Mouse (Mus musculus): ENCODE measurements around the gene Gck. TPM values are rescaled to one million over a fixed set of nuclear protein-coding genes. Genes with fewer than 3 reads are reported as not detected.
A peak's percentile ranks its signal among the peaks of the same experiment; 100 is the strongest.

Gck gene
- polyA plus RNA-seq (2014; fragmentation: Nextera tagmentation; extraction: Ambion mirVana) = 1.2 and 2.3 TPM in 2 replicates

DNA sequence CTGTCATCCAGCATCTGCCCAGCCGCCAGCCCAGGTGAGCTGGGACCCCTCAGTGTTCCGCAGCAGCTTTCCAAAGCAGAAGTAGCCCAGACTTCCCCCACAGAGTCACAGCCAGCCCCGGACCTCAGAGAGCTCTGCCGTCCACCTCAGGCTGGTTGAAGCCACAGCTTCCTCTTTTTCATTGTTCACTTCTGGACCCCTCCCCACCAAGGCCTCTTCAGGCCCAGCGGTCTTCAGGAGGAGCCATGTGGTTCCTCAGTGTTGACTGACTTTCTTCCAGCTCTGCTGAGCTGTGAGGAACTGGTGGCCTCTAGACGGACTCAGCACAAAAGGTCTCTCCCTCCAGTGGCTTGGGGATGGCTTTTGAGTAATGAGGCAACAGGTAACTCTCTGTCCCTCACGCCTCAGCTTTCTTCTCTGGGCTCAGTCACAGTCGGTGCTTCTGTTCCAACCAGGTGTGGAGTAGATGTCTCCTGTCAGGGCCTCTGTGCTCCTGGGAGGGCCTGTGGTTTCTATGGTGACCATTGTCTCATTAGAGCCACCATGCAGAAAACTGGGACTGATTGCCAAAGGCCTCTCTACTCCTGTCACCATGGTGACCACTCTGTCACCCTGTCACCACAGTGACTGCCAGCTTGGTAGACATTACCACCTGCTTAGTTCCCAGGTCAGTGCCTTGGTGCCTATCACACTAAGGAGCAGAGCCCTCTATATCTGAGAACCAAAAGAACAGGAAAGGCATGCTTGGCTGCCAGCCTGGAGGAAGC, at the start of gene Gck:
Gene Gck, minus strand, starts transcription at position 496 of the 767 bp plus-strand sequence.
- 65% methylated on average over 8 of the region's 8 CpGs for WGBS
- DNase-seq (ENCODE audit: low spot score) (peak; percentile 44), ATAC-seq (replicated peaks; ENCODE audit: low FRiP score, low TSS enrichment, low read depth) (no peak)
- no peak within 1 kb of the TSS for H3K27ac ChIP-seq (ENCODE audit: low read depth)
- H3K4me1 ChIP-seq (replicated peaks; ENCODE audit: control insufficient read depth, insufficient read depth, low read length) = peaks cover 7% of the 10 kb centered on the region
- H3K4me2 ChIP-seq (ENCODE audit: low read length) = no peak within 1 kb of the TSS
- H3K9ac ChIP-seq (ENCODE audit: low read length) = no peak within 1 kb of the TSS
- no peak within 1 kb of the TSS for H3K4me3 ChIP-seq (ENCODE audit: low read depth, low read length)
- H3K9me3 ChIP-seq (ENCODE audit: control insufficient read depth, low read length) = no peaks in the 10 kb centered on the region
- no peaks in the 10 kb centered on the region for H3K36me3 ChIP-seq (ENCODE audit: control insufficient read depth, insufficient read depth, low read length)
- H3K27me3 ChIP-seq (replicated peaks; ENCODE audit: control insufficient read depth, insufficient read depth, low read length) = no peaks in the 10 kb centered on the region

DNA sequence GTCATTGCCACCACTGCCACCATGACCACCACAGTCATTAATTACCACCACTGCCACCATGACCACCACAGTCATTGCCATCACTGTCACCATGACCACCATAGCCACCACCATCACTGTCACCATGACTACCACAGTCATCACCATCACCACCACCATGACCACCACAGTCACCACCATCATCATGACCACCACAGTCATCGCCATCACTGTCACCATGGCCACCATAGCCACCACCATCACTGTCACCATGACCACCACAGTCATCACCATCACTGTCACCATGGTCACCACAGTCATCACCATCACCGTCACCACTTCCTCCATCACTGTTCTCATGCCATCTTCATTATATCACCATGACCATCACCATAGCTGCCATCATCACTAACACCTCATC, 48.6 kb upstream of the Gck start:
- 91% methylated on average over 2 of the region's 2 CpGs for WGBS
- ATAC-seq (replicated peaks; ENCODE audit: low FRiP score, low TSS enrichment, low read depth) = no peak

DNA sequence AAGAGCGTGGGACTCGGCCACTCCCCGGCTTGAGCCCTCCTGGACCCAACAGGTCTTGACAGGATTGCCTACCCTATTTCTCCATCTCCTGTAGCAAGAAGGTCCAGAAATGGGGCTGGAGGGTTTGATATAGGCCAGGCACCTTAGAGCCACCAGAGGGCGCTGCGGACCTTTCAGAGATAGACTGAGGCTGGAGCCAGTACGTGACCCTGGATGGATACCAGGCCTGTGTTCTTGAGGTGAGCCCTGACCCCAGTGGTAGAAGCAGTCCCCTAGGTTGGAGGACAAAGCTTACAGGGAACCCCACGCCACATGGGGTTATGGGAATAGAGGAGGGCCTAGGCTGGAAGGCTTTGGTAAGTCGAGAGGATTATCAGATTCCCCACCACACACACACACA, 46.1 kb upstream of the Gck start:
- Histone ChIP-seq H3K27ac (ENCODE audit: low read depth) (no peak overlapping the region), H3K36me3 (ENCODE audit: control insufficient read depth, insufficient read depth, low read length) (no peaks in the 10 kb centered on the region), H3K9ac (ENCODE audit: low read length) (no peak overlapping the region), H3K9me3 (ENCODE audit: control insufficient read depth, low read length) (no peaks in the 10 kb centered on the region), H3K4me1 (replicated peaks; ENCODE audit: control insufficient read depth, insufficient read depth, low read length) (peaks cover 15% of the 10 kb centered on the region), H3K4me3 (ENCODE audit: low read depth, low read length) (no peak overlapping the region), H3K27me3 (replicated peaks; ENCODE audit: control insufficient read depth, insufficient read depth, low read length) (no peaks in the 10 kb centered on the region), H3K4me2 (ENCODE audit: low read length) (no peak overlapping the region)
- DNase-seq (ENCODE audit: low spot score) = peak; percentile 91
- 17% methylated on average over 8 of the region's 8 CpGs for WGBS
- ATAC-seq (replicated peaks; ENCODE audit: low FRiP score, low TSS enrichment, low read depth) = peak; percentile 26; the same call in 1 of the 2 replicates

More for the DNA sequence above, 48.6 kb upstream of the Gck start:
- Histone ChIP-seq H3K9me3 (ENCODE audit: control insufficient read depth, low read length) (no peaks in the 10 kb centered on the region), H3K36me3 (ENCODE audit: control insufficient read depth, insufficient read depth, low read length) (no peaks in the 10 kb centered on the region), H3K4me2 (ENCODE audit: low read length) (no peak overlapping the region), H3K27ac (ENCODE audit: low read depth) (no peak overlapping the region), H3K4me1 (replicated peaks; ENCODE audit: control insufficient read depth, insufficient read depth, low read length) (peaks cover 28% of the 10 kb centered on the region), H3K9ac (ENCODE audit: low read length) (no peak overlapping the region), H3K27me3 (replicated peaks; ENCODE audit: control insufficient read depth, insufficient read depth, low read length) (no peaks in the 10 kb centered on the region), H3K4me3 (ENCODE audit: low read depth, low read length) (no peak overlapping the region)
- no peak for DNase-seq (ENCODE audit: low spot score)

DNA sequence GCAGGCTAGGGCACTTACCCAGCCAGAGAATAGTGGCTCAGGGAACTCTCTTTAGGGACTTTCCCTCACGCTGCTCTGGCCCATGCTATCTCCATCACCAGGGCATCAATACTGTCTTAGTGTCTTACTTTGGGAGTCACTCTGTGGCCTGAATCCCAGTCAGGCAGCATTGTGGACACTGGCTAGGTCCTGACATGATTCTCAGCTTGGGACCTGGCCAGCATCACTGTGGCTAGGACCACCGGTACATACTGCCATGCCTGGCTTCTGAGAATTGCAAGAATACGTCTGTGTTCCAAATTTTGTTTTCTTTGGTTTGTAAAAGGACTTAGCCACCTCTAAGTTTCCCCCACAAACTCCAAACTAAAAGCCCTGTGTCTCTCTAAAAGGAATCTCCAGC, 45.0 kb upstream of the Gck start:
- Histone ChIP-seq H3K36me3 (ENCODE audit: control insufficient read depth, insufficient read depth, low read length) (no peaks in the 10 kb centered on the region), H3K4me2 (ENCODE audit: low read length) (no peak overlapping the region), H3K4me3 (ENCODE audit: low read depth, low read length) (no peak overlapping the region), H3K9me3 (ENCODE audit: control insufficient read depth, low read length) (no peaks in the 10 kb centered on the region), H3K27me3 (replicated peaks; ENCODE audit: control insufficient read depth, insufficient read depth, low read length) (no peaks in the 10 kb centered on the region), H3K27ac (ENCODE audit: low read depth) (no peak overlapping the region), H3K4me1 (replicated peaks; ENCODE audit: control insufficient read depth, insufficient read depth, low read length) (peaks cover 4% of the 10 kb centered on the region), H3K9ac (ENCODE audit: low read length) (no peak overlapping the region)
- DNase-seq (ENCODE audit: low spot score) (no peak), ATAC-seq (replicated peaks; ENCODE audit: low FRiP score, low TSS enrichment, low read depth) (no peak)
- 74% methylated on average over 3 of the region's 3 CpGs for WGBS

DNA sequence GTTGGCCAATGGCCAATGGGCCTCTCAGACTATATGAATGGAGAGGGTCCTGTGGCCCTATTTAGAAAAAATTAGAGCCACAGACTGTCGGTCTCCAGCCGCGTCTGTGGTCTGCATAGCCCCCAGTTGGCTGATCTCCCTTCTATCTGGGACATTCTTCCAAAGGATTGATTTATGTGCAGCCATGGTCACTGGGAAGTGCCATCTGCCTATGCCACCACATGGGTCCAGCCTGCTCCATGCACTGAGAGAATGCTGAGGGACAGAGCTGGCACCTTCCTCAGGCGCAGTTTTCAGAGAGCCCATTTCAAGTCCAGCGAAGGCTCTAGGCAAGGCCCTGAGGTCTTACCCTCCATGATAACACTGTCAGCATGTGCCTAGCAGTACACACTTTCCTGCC, 44.3 kb upstream of the Gck start:
- no peak overlapping the region for H3K4me3 ChIP-seq (ENCODE audit: low read depth, low read length)
- H3K9me3 ChIP-seq (ENCODE audit: control insufficient read depth, low read length) = no peaks in the 10 kb centered on the region
- H3K36me3 ChIP-seq (ENCODE audit: control insufficient read depth, insufficient read depth, low read length) = no peaks in the 10 kb centered on the region
- no peak overlapping the region for H3K9ac ChIP-seq (ENCODE audit: low read length)
- no peak for ATAC-seq (replicated peaks; ENCODE audit: low FRiP score, low TSS enrichment, low read depth)
- H3K27me3 ChIP-seq (replicated peaks; ENCODE audit: control insufficient read depth, insufficient read depth, low read length) = no peaks in the 10 kb centered on the region
- DNase-seq (ENCODE audit: low spot score) = no peak
- WGBS = 89% methylated on average over 5 of the region's 5 CpGs
- H3K27ac ChIP-seq (ENCODE audit: low read depth) = no peak overlapping the region
- no peaks in the 10 kb centered on the region for H3K4me1 ChIP-seq (replicated peaks; ENCODE audit: control insufficient read depth, insufficient read depth, low read length)
- no peak overlapping the region for H3K4me2 ChIP-seq (ENCODE audit: low read length)

DNA sequence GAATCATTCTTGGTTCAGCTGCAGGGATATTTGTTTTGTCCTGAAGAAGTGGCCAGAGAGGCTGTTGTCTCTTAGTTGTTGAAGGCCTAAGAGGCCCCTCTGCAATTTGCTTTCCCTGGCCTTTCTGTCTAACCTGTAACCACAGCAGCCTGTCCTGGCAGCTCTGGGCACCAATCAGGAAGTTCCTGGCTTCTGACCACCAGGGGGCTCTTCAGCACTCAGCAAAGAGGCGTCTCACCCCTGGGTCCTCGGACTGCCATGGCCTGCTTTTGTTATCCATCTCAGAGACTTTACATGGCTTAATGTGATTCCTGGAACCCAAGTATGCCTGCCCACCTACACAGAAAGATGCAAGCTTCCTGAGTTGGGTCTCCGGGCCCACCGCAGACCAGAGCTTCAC, 41.0 kb upstream of the Gck start:
- no peak overlapping the region for H3K4me3 ChIP-seq (ENCODE audit: low read depth, low read length)
- no peak overlapping the region for H3K4me2 ChIP-seq (ENCODE audit: low read length)
- H3K27me3 ChIP-seq (replicated peaks; ENCODE audit: control insufficient read depth, insufficient read depth, low read length) = no peaks in the 10 kb centered on the region
- H3K4me1 ChIP-seq (replicated peaks; ENCODE audit: control insufficient read depth, insufficient read depth, low read length) = no peaks in the 10 kb centered on the region
- no peak overlapping the region for H3K27ac ChIP-seq (ENCODE audit: low read depth)
- ATAC-seq (replicated peaks; ENCODE audit: low FRiP score, low TSS enrichment, low read depth) (no peak), DNase-seq (ENCODE audit: low spot score) (peak; percentile 77)
- WGBS = 33% methylated on average over 4 of the region's 4 CpGs
- no peaks in the 10 kb centered on the region for H3K9me3 ChIP-seq (ENCODE audit: control insufficient read depth, low read length)
- no peaks in the 10 kb centered on the region for H3K36me3 ChIP-seq (ENCODE audit: control insufficient read depth, insufficient read depth, low read length)
- H3K9ac ChIP-seq (ENCODE audit: low read length) = no peak overlapping the region

DNA sequence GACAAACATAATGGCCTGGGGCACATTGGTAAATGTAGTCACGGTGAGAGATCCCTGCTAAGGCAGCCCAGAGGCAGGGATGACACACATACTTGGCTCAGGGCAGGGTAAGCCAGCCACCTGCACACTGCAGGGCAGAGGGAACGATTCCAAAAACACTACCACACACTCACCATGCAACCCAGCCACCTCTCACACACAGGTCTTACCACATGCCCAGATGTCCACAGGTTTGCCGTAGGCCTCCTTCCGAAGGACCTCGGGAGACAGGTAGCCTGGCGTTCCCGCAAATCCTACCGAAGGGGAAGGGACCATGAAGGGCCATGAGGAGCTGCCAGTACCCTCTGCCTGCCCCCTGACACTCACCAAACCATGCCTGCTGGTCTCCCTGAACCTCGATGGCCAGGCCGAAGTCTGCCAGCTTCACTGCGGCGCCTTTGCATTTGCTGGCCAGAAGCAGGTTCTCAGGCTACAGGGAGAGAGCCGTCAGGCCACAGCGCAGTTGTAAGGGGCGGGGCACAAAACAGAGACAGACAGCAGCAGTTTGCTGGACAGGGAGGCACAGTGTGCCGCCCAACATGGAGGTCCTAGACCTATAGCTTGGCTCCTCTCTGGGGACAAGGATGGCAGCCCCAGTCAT, 40.2 kb upstream of the Gck start:
- no peak overlapping the region for H3K27ac ChIP-seq (ENCODE audit: low read depth)
- no peaks in the 10 kb centered on the region for H3K36me3 ChIP-seq (ENCODE audit: control insufficient read depth, insufficient read depth, low read length)
- ATAC-seq (replicated peaks; ENCODE audit: low FRiP score, low TSS enrichment, low read depth) = no peak
- no peaks in the 10 kb centered on the region for H3K4me1 ChIP-seq (replicated peaks; ENCODE audit: control insufficient read depth, insufficient read depth, low read length)
- H3K27me3 ChIP-seq (replicated peaks; ENCODE audit: control insufficient read depth, insufficient read depth, low read length) = no peaks in the 10 kb centered on the region
- H3K4me2 ChIP-seq (ENCODE audit: low read length) = no peak overlapping the region
- no peak for DNase-seq (ENCODE audit: low spot score)
- H3K9me3 ChIP-seq (ENCODE audit: control insufficient read depth, low read length) = no peaks in the 10 kb centered on the region
- no peak overlapping the region for H3K4me3 ChIP-seq (ENCODE audit: low read depth, low read length)
- H3K9ac ChIP-seq (ENCODE audit: low read length) = no peak overlapping the region
- 86% methylated on average over 16 of the region's 16 CpGs for whole genome bisulfite sequencing

DNA sequence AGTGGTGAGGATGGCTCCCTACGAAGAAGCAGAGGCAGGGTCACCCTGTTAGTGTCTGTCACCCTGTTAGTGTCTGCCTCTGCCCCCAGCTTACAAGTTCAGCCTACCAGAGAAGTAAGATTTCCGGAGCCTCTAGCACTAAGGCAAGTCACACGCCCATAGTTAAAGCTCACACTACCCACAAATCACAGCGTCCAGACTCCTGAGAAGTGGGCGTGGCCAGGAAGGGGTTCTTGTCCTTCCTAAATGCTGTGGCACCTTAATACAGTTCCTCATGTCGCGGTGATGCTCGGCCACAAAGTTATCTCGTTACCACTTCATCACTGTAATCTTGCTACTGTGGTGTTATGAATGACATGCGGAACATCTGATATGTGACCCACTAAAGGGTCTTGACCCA, 38.2 kb upstream of the Gck start:
- no peak overlapping the region for H3K4me3 ChIP-seq (ENCODE audit: low read depth, low read length)
- H3K27ac ChIP-seq (ENCODE audit: low read depth) = no peak overlapping the region
- no peak overlapping the region for H3K4me2 ChIP-seq (ENCODE audit: low read length)
- ATAC-seq (replicated peaks; ENCODE audit: low FRiP score, low TSS enrichment, low read depth) = no peak
- DNase-seq (ENCODE audit: low spot score) = no peak
- no peaks in the 10 kb centered on the region for H3K36me3 ChIP-seq (ENCODE audit: control insufficient read depth, insufficient read depth, low read length)
- H3K9me3 ChIP-seq (ENCODE audit: control insufficient read depth, low read length) = no peaks in the 10 kb centered on the region
- H3K9ac ChIP-seq (ENCODE audit: low read length) = no peak overlapping the region
- no peaks in the 10 kb centered on the region for H3K4me1 ChIP-seq (replicated peaks; ENCODE audit: control insufficient read depth, insufficient read depth, low read length)
- WGBS = 76% methylated on average over 10 of the region's 10 CpGs
- H3K27me3 ChIP-seq (replicated peaks; ENCODE audit: control insufficient read depth, insufficient read depth, low read length) = no peaks in the 10 kb centered on the region

DNA sequence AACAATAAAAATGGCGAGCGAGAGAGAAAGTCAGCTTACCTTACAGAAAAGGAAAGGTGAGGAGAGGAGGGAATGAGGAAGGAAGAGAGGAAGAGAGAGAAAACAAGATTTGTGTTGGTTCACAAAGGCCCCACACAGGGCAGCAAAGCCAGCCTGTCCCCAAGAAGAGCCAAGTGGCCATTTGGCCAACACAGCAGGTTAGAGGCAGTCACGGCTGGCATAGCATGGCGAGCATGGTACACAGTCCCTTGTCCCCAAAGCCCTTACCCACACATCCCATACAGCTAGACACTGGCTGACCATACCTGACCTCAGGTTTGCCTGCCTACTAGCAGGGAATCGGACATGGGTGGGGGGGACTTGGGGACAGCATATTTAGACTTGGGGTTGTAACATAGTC, 33.7 kb upstream of the Gck start:
- Histone ChIP-seq H3K9me3 (ENCODE audit: control insufficient read depth, low read length) (no peaks in the 10 kb centered on the region), H3K27me3 (replicated peaks; ENCODE audit: control insufficient read depth, insufficient read depth, low read length) (no peaks in the 10 kb centered on the region), H3K36me3 (ENCODE audit: control insufficient read depth, insufficient read depth, low read length) (no peaks in the 10 kb centered on the region), H3K9ac (ENCODE audit: low read length) (no peak overlapping the region), H3K4me1 (replicated peaks; ENCODE audit: control insufficient read depth, insufficient read depth, low read length) (no peaks in the 10 kb centered on the region), H3K4me2 (ENCODE audit: low read length) (no peak overlapping the region), H3K4me3 (ENCODE audit: low read depth, low read length) (no peak overlapping the region), H3K27ac (ENCODE audit: low read depth) (no peak overlapping the region)
- no peak for ATAC-seq (replicated peaks; ENCODE audit: low FRiP score, low TSS enrichment, low read depth)
- WGBS = 90% methylated on average over 5 of the region's 5 CpGs
- no peak for DNase-seq (ENCODE audit: low spot score)
